Mouse (Mus musculus) stomach, postnatal 0 days (tissue): ENCODE measurements around the gene Slc6a19. TPM values are rescaled to one million over a fixed set of nuclear protein-coding genes. Genes with fewer than 3 reads are reported as not detected.
A peak's percentile ranks its signal among the peaks of the same experiment; 100 is the strongest.

Experiments used
- ATAC-seq: fragments of 200-750 bp; cut with Nextera tagmentation; 2 replicates; pipeline ENCODE4 v1.8.0; 2017; ENCODE audit not compliant: low FRiP score, low TSS enrichment
- DNase-seq: peaks from one replicate; pipeline ENCODE4 v3.0.0-alpha.2; 2016; ENCODE audit warnings: low spot score
- H3K27ac ChIP-seq: fragments of 300-500 bp; sonication (generic); replicated peaks from 2 replicates; pipeline ENCODE4 v1.5.1; 2014; ENCODE audit warnings: mild to moderate bottlenecking, control low read depth
- H3K27me3 ChIP-seq: fragments of 300-500 bp; sonication (generic); 2 replicates; pipeline ENCODE4 v1.6.1; 2014; ENCODE audit warnings: low read length; ENCODE audit not compliant: control insufficient read depth, insufficient read depth
- H3K36me3 ChIP-seq: fragments of 300-500 bp; sonication (generic); 2 replicates; pipeline ENCODE4 v1.6.1; 2014; ENCODE audit warnings: low read length, mixed read lengths; ENCODE audit not compliant: control insufficient read depth, insufficient read depth
- H3K4me1 ChIP-seq: fragments of 300-500 bp; sonication (generic); replicated peaks from 2 replicates; pipeline ENCODE4 v1.6.1; 2014; ENCODE audit warnings: antibody characterized with exemption; ENCODE audit not compliant: control insufficient read depth, insufficient read depth
- H3K4me2 ChIP-seq: fragments of 300-500 bp; sonication (generic); replicated peaks from 2 replicates; pipeline ENCODE4 v1.6.1; 2014; ENCODE audit warnings: low read depth, mild to moderate bottlenecking, control low read depth, moderate library complexity
- H3K4me3 ChIP-seq: fragments of 300-500 bp; sonication (generic); 2 replicates; pipeline ENCODE4 v1.5.1; 2014; ENCODE audit warnings: low read depth, low read length, control low read depth
- H3K9ac ChIP-seq: fragments of 300-500 bp; sonication (generic); 2 replicates; pipeline ENCODE4 v1.6.1; 2014; ENCODE audit warnings: mild to moderate bottlenecking, low read length, control low read depth, mixed read lengths
- H3K9me3 ChIP-seq: fragments of 300-500 bp; sonication (generic); 2 replicates; pipeline ENCODE4 v1.6.1; 2016; ENCODE audit warnings: low read length; ENCODE audit not compliant: control insufficient read depth
- CTCF ChIP-seq: IDR thresholded peaks from 2 replicates; pipeline ENCODE4 v1.5.1; 2016; ENCODE audit warnings: antibody characterized with exemption, low read depth, mild to moderate bottlenecking, moderate library complexity
- EP300 ChIP-seq: optimal IDR thresholded peaks from 2 replicates; pipeline ENCODE3; 2016; ENCODE audit warnings: antibody characterized with exemption
- WGBS: fragments of 180-500 bp; shearing (Covaris S2); extraction: QIAGEN DNeasy Blood & Tissue Kit; methylation state at CpG from one replicate; pipeline ENCODE4 v1.1.7; 2014; 5-methylcytosine and 5-hydroxymethylcytosine counted together
- polyA plus RNA-seq: library from polyadenylated mRNA; unstranded; fragments of >200 nt; fragmentation: Nextera tagmentation; extraction: Ambion mirVana; gene quantifications from 2 replicates; pipeline ENCODE4 v1.2.1, GENCODE M21; 2015

The Slc6a19 gene
- polyA plus RNA-seq, 1 experiment from 2014 or later: 9.2 TPM

DNA sequence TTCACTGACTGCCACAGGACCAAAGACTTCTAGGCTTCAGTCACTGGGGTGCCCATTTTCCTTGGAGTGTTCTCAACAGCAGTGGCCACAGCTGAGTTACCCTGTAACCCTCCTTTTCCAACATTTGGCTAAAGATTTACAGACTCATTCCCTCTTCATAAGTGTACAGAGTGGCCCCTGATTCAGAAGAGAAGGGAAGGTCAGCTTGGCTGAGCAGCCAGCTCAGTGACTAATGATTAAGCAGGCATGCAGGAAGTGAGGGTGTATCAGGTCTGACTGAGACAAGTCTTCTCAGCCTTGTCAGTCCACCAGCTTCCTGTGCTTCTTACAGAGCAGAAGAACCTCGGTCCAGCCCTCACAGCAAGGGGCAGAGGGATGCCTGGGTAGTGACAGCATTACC lies 24.3 kb downstream of the Slc6a19 start:
- TF ChIP-seq CTCF (no peak), EP300 (no peak)
- Histone ChIP-seq H3K4me3 (no peak overlapping the region), H3K27me3 (no peaks in the 10 kb centered on the region), H3K27ac (no peak overlapping the region), H3K9ac (no peak overlapping the region), H3K9me3 (no peaks in the 10 kb centered on the region), H3K36me3 (no peaks in the 10 kb centered on the region), H3K4me2 (no peak overlapping the region), H3K4me1 (no peaks in the 10 kb centered on the region)
- 21% methylated on average over 1 of the region's 1 CpGs for WGBS
- DNase-seq: no peak
- 0 out of 2 replicates have a peak, but pooled peaks have one; percentile 51 for ATAC-seq

- no peak overlapping the region for H3K9ac ChIP-seq
- no peak overlapping the region for H3K27ac ChIP-seq
- no peaks in the 10 kb centered on the region for H3K9me3 ChIP-seq
- no peaks in the 10 kb centered on the region for H3K4me1 ChIP-seq
- 52% methylated on average over 2 of the region's 2 CpGs for WGBS
- no peaks in the 10 kb centered on the region for H3K27me3 ChIP-seq
- DNase-seq (no peak), ATAC-seq (no peak)
- H3K4me2 ChIP-seq: no peak overlapping the region
- no peak for TF ChIP-seq CTCF
- no peaks in the 10 kb centered on the region for H3K36me3 ChIP-seq
- no peak overlapping the region for H3K4me3 ChIP-seq
Observed at GRCm38 (mm10) chr13:73679311-73679710, 25.4 kb downstream of the Slc6a19 start.

DNA sequence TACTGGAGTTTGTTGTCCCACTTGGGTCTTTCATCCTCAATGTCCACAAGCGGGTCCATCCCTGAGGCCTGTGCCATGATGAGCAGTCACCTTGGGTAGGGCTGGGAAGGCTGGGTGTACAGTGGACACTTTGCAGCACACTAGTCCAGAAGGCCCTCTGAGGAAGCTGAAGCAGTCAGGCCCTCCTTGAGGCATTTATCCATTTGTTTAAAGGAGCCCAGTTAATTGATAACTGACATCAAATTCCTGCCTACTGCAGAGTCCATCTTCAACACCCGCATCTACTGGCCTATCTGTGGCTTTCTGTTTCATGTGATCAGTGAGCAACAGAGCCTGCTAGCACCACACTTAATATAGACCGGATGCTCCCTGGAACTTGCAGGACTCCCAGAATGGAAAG lies 26.8 kb downstream of the Slc6a19 start, which contains the start of gene Slc6a18:
Slc6a18 (minus strand) TSS at position 171 of the 400 bp plus-strand sequence.
- WGBS: 81% methylated on average over 3 of the region's 3 CpGs
- H3K27me3 ChIP-seq: no peaks in the 10 kb centered on the region
- H3K27ac ChIP-seq: no peak within 1 kb of the TSS
- TF ChIP-seq CTCF (no peak), EP300 (no peak)
- DNase-seq (no peak), ATAC-seq (no peak)
- H3K36me3 ChIP-seq: no peaks in the 10 kb centered on the region
- no peak within 1 kb of the TSS for H3K9ac ChIP-seq
- no peak within 1 kb of the TSS for H3K4me2 ChIP-seq
- no peak within 1 kb of the TSS for H3K4me3 ChIP-seq
- H3K4me1 ChIP-seq: no peaks in the 10 kb centered on the region
- no peaks in the 10 kb centered on the region for H3K9me3 ChIP-seq

DNA sequence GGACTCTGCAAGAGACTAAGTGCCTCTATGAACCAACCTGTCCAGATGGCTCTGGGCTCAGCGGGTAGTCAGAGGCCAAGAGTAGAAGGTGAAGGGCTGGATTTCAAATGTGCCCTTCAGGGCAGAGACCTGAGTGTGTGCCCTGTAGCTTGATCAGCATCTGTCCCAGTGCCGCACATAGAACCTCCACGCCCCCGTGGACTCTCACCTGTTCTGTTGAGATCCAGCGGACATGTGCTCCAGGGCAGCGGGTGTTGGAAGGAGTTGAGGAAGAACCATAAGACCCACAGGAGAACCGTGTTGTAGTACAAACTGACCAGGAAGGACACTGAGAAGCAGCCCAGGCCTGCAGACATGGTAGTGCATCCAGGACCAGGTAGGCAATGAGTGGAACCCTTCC lies 29.5 kb downstream of the Slc6a19 start:
- WGBS: 85% methylated on average over 7 of the region's 7 CpGs

DNA sequence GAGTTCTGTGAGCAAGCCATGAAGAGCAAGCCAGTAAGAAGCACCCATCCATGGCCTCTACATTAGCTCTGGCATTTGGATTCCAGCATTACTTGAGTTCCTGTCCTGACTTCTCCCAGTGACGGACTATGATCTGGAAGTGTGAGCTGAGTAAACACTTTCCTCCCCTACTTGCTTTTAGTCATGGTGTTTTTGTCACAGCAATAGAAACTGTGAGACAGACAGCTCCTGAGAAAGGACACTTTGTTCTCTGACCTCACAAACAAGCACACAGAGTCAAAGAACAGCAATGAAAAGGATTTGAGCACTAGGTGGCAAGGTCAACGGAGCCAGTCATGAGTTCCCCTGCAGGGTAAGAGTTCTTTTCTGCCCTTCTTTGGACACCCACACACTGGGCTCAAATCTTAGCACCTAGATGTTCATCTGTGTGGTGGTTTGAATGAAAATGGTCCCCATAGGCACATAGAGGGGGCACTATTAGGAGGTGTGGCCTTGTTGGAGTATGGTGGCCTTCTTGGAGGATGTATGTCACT lies 44.4 kb downstream of the Slc6a19 start:
- WGBS: 63% methylated on average over 2 of the region's 2 CpGs
- no peak for ATAC-seq
- no peak overlapping the region for H3K9ac ChIP-seq

More for the DNA sequence above, 29.5 kb downstream of the Slc6a19 start:
- H3K27ac ChIP-seq: no peak overlapping the region
- H3K4me2 ChIP-seq: no peak overlapping the region
- H3K9ac ChIP-seq: no peak overlapping the region
- no peaks in the 10 kb centered on the region for H3K4me1 ChIP-seq
- TF ChIP-seq CTCF (no peak), EP300 (no peak)
- H3K36me3 ChIP-seq: no peaks in the 10 kb centered on the region
- H3K9me3 ChIP-seq: no peaks in the 10 kb centered on the region
- no peak overlapping the region for H3K4me3 ChIP-seq
- H3K27me3 ChIP-seq: no peaks in the 10 kb centered on the region
- ATAC-seq (no peak), DNase-seq (no peak)

GRCm38 (mm10) chr13:73658953-73659352 lies 45.7 kb downstream of the Slc6a19 start:
- Histone ChIP-seq H3K4me1 (no peaks in the 10 kb centered on the region), H3K36me3 (no peaks in the 10 kb centered on the region), H3K27me3 (no peaks in the 10 kb centered on the region), H3K9me3 (no peaks in the 10 kb centered on the region), H3K4me2 (no peak overlapping the region), H3K27ac (no peak overlapping the region), H3K9ac (no peak overlapping the region), H3K4me3 (no peak overlapping the region)
- WGBS: 28% methylated on average over 2 of the region's 2 CpGs
- no peak for DNase-seq
- TF ChIP-seq CTCF: no peak
- TF ChIP-seq EP300: no peak
- no peak for ATAC-seq

More for the DNA sequence above, 44.4 kb downstream of the Slc6a19 start:
- no peak overlapping the region for H3K4me2 ChIP-seq
- H3K4me3 ChIP-seq: no peak overlapping the region
- no peaks in the 10 kb centered on the region for H3K36me3 ChIP-seq
- no peaks in the 10 kb centered on the region for H3K27me3 ChIP-seq
- H3K4me1 ChIP-seq: no peaks in the 10 kb centered on the region
- no peaks in the 10 kb centered on the region for H3K9me3 ChIP-seq
- H3K27ac ChIP-seq: no peak overlapping the region
- DNase-seq: no peak
- no peak for TF ChIP-seq CTCF
- no peak for TF ChIP-seq EP300
